Mouse (Mus musculus): ENCODE results near the gene Orai1. TPM values are rescaled to one million over a fixed set of nuclear protein-coding genes. Genes with fewer than 3 reads are reported as not detected.

Gene Orai1
- total RNA-seq, 1 experiment from 2014 or later = 18.2 TPM

DNA sequence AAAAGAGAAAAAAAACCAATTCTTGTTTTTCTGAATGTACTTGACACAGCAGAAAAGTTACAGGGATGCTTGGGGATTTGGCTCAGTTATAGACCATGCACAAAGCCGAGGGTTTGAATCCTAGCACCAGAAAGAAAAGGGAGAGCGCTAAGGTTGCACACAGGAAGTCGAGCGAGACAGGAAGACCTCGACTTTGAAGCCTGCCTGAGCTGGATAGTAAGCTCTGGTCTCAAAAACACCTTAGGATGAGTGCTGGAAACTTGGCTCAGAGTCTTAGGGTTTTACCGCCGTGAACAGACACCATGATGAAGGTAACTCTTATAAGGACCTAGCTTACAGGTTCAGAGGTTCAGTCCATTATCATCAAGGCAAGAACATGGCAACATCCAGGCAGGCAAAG, 6.6 kb downstream of the Orai1 start:
- ATAC-seq (replicated peaks in 1 of 2; ENCODE audit: insufficient read depth in 1 of 2, low FRiP score in 2 of 2, low TSS enrichment in 1 of 2, low read depth in 1 of 2, poor library complexity in 2 of 2, severe bottlenecking in 2 of 2) = no peak

DNA sequence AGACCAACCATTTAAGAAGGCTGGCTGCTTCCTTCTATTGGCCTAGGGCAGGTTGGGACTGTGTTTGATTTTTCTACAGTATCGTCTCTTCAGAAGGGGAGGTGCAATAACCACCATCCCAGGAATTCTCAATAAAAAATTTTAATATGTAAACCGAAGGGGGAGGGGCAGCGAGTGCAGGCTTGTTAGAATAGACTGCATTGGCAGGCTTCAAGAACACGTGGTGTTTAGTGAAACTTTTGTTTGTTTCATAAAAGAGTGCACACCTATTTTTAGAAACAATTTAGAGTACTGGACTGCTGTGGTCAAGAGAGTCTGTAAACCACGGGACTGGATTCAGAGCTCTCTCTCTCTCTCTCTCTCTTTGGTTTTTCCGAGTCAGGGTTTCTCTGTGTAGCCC, 8.2 kb downstream of the Orai1 start:
- ATAC-seq (replicated peaks in 1 of 2; ENCODE audit: insufficient read depth in 1 of 2, low FRiP score in 2 of 2, low TSS enrichment in 1 of 2, low read depth in 1 of 2, poor library complexity in 2 of 2, severe bottlenecking in 2 of 2) = no peak

DNA sequence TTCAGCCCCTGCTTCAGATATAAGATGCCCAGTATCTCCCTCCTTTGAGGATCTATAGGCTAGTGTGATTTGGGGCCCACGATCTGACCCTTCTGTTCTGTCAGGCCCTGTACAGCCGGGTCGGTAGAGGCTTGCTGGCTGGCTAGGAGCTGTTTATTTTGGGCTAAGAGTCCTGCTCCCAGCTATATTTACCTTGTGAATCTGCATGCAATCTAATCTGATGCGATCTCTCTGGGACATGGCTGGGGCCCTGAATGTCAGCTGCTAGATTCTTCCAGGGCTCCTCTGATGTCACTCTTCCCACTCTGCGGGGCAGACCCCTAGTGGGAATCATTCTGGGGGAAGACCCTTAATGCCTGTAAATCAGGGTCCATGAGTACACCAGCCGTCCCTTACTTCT, 9.4 kb downstream of the Orai1 start:
- ATAC-seq (replicated peaks in 1 of 2; ENCODE audit: insufficient read depth in 1 of 2, low FRiP score in 2 of 2, low TSS enrichment in 1 of 2, low read depth in 1 of 2, poor library complexity in 2 of 2, severe bottlenecking in 2 of 2) = no peak

DNA sequence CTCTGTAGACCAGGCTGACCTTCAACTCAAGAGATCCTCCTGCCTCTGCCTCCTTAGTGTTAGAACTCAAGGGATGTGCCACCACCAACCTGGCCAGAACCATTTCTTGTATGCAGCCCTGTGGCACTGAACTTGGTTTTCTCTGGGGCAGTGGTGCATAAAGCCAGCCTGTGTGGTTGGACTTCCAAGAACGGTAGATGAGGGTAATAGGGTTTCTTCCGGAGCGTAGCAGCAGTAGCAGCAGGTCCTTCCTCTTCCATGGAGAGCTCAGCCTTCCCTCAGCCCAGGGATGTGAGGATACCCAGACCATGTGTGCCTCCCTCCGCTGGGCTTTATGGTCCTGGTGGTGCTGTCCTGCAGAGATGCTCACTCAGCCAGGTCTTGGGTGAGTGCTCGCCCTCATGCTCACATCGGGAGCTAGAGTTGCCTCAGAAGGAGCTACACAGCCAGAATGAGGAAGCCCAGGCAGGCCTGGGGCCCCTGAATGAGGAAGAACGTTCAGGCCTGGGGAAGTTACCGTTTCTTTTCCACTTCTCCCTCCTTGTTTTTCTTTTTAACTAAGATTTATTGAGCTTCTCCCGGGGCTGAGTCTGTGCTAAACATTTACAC, 10.2 kb downstream of the Orai1 start:
- ATAC-seq (replicated peaks in 1 of 2; ENCODE audit: insufficient read depth in 1 of 2, low FRiP score in 2 of 2, low TSS enrichment in 1 of 2, low read depth in 1 of 2, poor library complexity in 2 of 2, severe bottlenecking in 2 of 2) = peak; percentile 85

DNA sequence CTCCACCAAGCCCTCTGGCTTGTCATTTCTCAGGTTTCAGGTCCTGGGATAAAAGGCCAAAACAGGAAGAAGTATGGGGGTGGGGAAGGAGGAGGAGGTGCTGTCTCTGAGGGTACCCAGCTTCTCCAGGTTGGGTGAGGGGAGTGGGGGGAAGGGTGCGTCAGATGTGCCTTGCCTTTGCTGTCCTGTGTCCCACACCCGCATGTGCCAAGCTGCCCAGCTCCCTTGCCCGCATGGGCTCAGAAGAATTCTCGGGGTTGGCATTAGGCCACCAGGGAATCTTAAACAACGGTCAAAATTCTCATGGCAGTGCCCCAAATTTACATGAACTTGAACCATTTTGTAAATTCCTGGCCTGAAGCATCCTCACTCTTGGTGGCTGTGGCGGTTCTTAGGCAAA, 11.5 kb downstream of the Orai1 start:
- ATAC-seq (replicated peaks in 1 of 2; ENCODE audit: insufficient read depth in 1 of 2, low FRiP score in 2 of 2, low TSS enrichment in 1 of 2, low read depth in 1 of 2, poor library complexity in 2 of 2, severe bottlenecking in 2 of 2) = no peak

DNA sequence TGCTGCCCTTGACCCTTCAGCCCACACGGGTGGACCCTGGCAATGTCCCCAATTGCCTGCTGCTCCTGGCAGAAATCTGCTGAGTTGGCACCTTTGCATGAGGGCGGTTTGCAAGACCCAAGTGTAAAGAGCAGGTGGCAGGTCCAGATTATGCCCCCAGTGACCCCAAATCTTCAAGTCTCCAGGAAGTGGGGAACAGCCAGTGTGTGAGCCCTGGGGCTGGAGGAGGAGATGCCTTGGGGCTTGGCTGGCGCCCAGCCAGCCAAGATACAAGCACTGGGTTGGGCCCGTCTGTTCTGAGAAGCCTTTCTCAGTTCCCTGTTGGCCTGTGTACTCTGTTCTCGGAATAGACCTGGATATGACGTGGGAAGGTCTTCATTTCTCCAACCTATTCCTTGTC, 12.6 kb downstream of the Orai1 start:
- peak; percentile 25 to 38; a peak in 2 of 4 replicates for ATAC-seq (replicated peaks in 1 of 2; ENCODE audit: insufficient read depth in 1 of 2, low FRiP score in 2 of 2, low TSS enrichment in 1 of 2, low read depth in 1 of 2, poor library complexity in 2 of 2, severe bottlenecking in 2 of 2)

DNA sequence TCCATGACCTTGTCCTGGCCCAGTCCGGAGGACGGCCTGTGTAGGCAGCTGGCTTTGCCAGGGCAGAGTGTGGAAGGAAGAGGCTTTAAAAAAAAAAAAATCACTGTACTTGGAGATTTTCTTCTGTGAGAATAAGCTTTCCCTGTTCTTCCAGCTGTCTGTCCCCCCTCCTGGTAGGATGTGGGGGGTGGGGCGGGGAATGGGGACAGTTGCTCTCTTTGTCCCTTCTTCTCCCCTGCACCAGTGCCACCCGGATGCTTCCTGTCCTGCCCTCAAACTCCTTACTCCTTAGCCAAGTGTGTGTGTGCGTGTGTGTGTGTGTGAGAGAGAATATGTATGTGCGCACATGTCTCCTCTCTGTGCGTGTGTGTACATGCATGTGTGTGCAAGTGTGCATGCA, 14.9 kb downstream of the Orai1 start:
- ATAC-seq (replicated peaks in 1 of 2; ENCODE audit: insufficient read depth in 1 of 2, low FRiP score in 2 of 2, low TSS enrichment in 1 of 2, low read depth in 1 of 2, poor library complexity in 2 of 2, severe bottlenecking in 2 of 2) = no peak

DNA sequence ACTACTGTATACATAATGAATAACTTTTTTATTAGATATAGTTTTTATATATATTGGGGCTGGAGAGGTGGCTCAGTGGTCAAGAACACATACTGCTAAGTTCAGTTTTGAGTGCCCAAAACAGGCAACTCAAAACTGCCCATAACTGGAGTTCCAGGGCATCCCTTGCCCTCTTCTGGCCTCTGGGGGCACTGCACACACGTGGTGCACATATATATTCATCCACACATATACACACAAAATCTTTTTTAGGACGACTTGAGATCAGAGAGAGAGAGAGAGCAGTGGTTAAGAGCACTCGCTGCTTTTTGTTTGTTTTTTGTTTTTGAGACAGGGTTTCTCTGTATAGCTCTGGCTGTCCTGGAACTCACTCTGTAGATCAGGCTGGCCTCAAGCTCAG, 16.4 kb downstream of the Orai1 start:
- no peak for ATAC-seq (replicated peaks in 1 of 2; ENCODE audit: insufficient read depth in 1 of 2, low FRiP score in 2 of 2, low TSS enrichment in 1 of 2, low read depth in 1 of 2, poor library complexity in 2 of 2, severe bottlenecking in 2 of 2)

DNA sequence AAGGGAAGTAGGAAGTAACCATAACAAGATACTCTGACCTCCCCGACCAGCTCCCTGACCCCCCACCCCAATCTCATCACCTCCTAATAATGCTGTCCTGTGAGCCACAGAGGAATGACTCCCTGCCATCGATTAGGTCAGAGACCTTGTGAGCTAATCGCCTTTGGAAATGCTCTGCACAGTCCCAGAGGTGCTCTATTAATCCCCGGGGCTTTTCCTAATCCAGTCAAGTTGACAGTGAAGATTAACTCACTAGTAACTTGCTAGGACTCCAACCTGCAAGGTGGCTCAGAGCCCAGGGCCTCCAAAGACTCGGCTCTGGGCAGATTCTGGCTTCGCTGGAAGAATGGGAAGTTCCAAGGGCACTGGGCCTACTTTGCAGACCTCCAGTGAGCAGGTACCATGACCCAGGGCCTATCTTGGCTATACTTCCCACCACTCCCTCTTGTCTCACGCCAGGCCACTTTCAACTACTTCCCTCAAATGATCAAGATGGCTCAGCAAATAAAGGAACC, 18.8 kb downstream of the Orai1 start:
- no peak for ATAC-seq (replicated peaks in 1 of 2; ENCODE audit: insufficient read depth in 1 of 2, low FRiP score in 2 of 2, low TSS enrichment in 1 of 2, low read depth in 1 of 2, poor library complexity in 2 of 2, severe bottlenecking in 2 of 2)

DNA sequence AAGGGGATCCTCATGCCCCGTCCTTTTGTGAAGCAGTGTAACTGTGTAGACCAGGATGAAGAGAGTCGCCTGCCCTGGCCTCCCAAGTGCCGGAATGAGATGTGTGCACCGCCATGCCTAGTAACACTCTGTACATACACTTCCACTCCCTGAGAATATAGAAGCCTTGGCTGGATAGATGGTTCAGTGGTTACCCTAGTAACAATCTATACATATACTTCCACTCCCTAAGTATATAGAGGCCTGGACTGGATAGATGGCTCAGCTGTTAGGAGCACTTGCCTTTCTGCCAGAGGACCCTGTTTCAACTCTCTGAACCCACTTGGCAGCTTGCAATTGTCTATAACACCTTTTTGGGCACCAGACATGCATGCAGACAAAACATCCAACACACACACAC, 20.2 kb downstream of the Orai1 start:
- no peak for ATAC-seq (replicated peaks in 1 of 2; ENCODE audit: insufficient read depth in 1 of 2, low FRiP score in 2 of 2, low TSS enrichment in 1 of 2, low read depth in 1 of 2, poor library complexity in 2 of 2, severe bottlenecking in 2 of 2)

DNA sequence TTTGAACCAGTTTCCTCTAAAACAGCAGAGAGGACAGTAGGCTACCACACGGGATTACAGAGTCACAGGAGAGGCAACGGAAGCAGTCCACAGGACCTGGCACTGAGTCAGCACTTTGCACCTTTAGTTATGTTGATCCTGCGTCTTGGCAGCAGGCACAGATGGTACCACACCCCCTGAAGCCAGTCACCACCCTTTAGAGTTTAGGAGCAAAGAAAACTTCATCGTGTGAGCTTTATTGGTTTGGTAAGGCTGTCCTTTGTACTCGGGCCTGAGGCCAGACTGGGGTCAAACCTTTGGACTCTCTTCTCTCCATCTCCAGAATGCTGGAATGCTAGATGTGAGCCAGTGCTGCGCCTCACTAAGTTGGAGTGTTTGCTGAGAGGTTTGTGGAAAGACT, 20.7 kb downstream of the Orai1 start:
- peak in 1 of 2 experiments; percentile 26; a peak in 1 of 4 replicates for ATAC-seq (replicated peaks in 1 of 2; ENCODE audit: insufficient read depth in 1 of 2, low FRiP score in 2 of 2, low TSS enrichment in 1 of 2, low read depth in 1 of 2, poor library complexity in 2 of 2, severe bottlenecking in 2 of 2)

DNA sequence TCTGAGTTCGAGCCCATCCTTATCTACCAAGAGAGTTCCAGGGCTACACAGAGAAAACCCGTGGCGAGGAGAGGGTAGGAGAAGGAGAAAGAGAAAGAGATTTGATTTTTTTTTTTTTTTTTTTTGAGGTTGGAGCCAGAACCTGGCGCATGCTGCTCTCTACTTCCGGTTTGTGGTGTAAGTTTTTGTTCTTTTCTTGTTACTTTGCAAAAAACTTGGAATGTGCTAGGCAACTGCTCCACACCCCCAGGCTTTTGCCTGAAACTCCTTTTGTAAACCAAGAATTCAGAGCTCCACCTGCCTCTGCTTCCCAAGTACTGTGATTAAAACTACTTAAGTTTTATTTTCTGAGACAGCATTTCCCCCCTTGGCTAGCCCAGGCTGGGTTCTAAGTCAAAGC, 23.2 kb downstream of the Orai1 start:
- ATAC-seq (replicated peaks in 1 of 2; ENCODE audit: insufficient read depth in 1 of 2, low FRiP score in 2 of 2, low TSS enrichment in 1 of 2, low read depth in 1 of 2, poor library complexity in 2 of 2, severe bottlenecking in 2 of 2) = peak in 1 of 2 experiments; percentile 19; a peak in 1 of 4 replicates

DNA sequence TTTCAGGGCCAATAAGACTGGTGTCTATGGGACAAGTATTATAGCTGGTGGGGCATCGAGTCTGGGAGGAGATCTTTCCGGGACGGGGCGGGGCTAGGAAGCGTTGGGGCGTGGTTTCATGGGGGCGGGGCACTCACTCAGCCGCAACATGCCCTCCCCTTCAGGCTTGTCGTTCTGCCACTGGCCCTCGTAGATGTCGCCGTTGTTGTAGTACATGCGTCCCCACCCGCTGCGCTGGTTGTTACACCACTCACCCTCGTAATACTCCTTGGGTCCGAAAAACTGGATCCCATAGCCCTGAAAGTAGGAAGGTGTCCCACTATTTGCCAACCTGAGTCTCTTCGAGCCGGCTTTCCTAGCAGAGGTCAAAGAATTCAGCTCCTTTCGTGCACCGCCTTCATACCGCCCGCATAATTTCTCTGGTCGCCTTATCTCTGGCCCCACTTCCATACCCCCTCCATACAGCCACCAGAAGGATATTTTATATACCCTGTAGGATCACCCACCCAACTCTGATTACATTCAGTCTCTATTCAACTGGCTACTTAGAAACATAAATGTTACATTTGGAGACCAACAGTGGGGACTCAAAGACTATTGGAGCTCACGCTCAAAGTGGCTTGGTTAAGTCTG, 24.4 kb downstream of the Orai1 start:
- peak; percentile 83 to 84 for ATAC-seq (replicated peaks in 1 of 2; ENCODE audit: insufficient read depth in 1 of 2, low FRiP score in 2 of 2, low TSS enrichment in 1 of 2, low read depth in 1 of 2, poor library complexity in 2 of 2, severe bottlenecking in 2 of 2)

DNA sequence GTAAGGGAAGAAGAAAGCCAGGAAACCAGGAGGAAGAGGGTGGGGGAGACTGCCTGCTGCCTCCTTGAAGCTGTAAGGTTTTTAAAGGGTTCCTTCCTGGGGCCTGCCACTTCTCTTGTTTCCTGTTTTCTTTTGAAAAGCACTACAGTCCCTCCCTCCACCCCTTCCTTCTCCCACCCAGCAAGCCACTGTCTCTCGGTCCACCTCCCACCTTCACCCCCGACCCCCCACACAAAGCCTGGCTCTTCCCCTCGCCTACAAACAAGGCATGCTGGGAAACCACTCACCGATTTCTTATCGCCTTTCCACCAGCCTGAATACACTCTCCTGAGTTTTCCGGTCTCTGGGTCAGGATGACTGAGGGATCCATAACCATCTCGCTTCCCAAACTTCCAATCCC, 25.9 kb downstream of the Orai1 start:
- peak in 1 of 2 experiments; percentile 6; a peak in 1 of 4 replicates for ATAC-seq (replicated peaks in 1 of 2; ENCODE audit: insufficient read depth in 1 of 2, low FRiP score in 2 of 2, low TSS enrichment in 1 of 2, low read depth in 1 of 2, poor library complexity in 2 of 2, severe bottlenecking in 2 of 2)

DNA sequence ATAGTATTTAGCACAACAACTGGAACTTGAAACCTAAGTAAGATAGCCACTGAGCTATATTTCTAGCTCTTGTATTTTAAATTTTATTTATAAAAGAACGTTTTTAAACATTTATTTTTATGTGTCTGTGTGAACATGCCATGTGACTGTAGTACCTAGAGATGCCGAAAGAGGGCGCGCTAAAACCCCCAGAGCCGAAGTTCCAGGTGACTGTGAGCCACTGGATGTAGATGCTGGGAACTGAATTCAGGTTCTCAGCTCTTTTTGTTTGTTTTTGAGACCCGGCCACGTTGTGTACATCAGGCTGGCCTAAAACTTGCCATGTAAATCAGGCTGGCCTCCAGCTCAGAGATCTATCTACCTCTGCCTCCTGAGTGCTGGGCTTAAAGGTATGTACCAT, 29.0 kb downstream of the Orai1 start:
- no peak for ATAC-seq (replicated peaks in 1 of 2; ENCODE audit: insufficient read depth in 1 of 2, low FRiP score in 2 of 2, low TSS enrichment in 1 of 2, low read depth in 1 of 2, poor library complexity in 2 of 2, severe bottlenecking in 2 of 2)

DNA sequence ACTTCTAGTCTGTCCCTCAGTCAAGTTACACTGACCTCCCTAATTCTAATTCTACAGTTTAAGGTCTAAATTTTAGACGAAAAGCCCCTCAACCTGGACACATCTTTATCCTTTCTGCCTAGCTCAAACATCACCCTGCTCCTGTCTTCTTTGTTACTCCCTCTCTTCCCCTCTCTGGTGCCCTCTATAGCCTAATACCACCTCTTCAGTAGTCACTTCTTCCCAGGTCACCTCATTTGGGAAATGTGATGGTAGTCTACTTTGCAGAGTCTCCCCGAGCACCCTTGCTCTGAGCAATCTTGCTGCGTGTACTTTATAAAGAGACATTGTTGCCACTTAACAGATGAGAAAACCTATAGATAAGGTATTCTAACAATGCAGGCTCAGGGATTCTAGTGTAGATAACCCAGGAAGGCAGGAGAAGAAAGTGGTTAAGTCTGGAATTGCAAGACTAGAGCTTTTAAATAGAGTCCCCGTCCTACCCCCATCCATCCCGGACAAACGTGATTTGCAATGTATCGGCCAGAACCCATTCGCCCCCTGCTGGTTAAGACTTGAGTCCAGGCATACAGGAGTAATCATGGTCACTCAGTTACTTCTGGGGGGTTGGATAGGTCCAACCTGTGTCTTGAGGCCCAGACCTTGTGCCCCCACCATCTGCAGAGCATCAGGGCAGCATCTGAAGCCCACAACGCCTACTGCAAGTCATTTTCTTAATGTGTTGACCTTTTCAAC, 30.9 kb downstream of the Orai1 start:
- peak; percentile 50 to 55; a peak in 3 of 4 replicates for ATAC-seq (replicated peaks in 1 of 2; ENCODE audit: insufficient read depth in 1 of 2, low FRiP score in 2 of 2, low TSS enrichment in 1 of 2, low read depth in 1 of 2, poor library complexity in 2 of 2, severe bottlenecking in 2 of 2)

DNA sequence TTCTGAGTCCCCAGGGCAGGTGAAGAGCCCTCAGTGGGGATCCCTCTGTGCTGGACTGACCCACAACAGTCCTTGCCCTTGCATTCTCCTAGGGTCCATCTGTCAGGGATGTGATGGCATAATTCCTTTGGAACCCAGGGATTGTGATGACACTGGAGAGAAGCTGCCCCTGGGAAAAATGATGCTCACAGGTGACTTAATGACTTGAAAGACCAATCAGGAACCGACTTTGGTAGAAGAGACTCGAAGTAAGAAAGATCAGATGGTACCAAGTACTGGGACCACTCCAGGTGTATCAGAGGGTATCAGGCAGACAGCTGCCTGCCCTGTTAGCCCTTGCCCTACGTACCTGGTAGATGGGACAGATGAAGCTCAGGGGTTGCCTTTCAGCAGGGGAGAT, 32.0 kb downstream of the Orai1 start, which contains the start of gene Morn3:
Gene Morn3 (minus strand): TSS at position 101 of the 400 bp plus-strand sequence.
- ATAC-seq (replicated peaks in 1 of 2; ENCODE audit: insufficient read depth in 1 of 2, low FRiP score in 2 of 2, low TSS enrichment in 1 of 2, low read depth in 1 of 2, poor library complexity in 2 of 2, severe bottlenecking in 2 of 2) = no peak

DNA sequence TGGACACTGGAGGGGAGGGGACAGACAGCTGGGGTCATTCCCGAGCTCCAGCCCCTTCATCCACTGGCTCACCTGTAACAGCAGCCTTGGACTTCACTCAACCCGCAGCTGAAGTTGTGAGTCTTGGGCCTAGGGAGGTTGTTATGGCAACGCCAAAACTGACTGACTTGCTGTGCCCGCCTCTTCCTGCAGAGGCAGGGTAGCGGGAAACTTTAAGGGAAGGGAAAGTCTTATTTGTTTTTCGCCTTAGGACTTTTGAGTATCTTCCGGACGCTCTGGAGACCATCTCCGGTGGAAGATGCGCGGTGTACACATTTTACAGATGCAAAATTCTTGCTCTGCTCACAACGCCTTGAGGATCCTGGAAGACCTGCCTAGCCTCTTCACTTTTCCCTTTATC, 34.4 kb downstream of the Orai1 start:
- peak; percentile 87 to 92 for ATAC-seq (replicated peaks in 1 of 2; ENCODE audit: insufficient read depth in 1 of 2, low FRiP score in 2 of 2, low TSS enrichment in 1 of 2, low read depth in 1 of 2, poor library complexity in 2 of 2, severe bottlenecking in 2 of 2)
